Mouse (Mus musculus) left cerebral cortex, adult 2 months (tissue): ENCODE measurements at regions not wholly inside any gene's neighbourhood (a gene's known extent, or its start where the extent isn't known, plus 50 kb on each side); places are given as distances from the start of the nearest gene placed in this dataset.
"Not testable (repeated sequence)": the region's sequence is repeated elsewhere in the genome, so short reads cannot be mapped to it uniquely, and the experiment has no call there.

ENCODE experiments used
- DNase-seq, 2 experiments: peaks; one replicate each; pipeline ENCODE4 v3.0.0; 2021 to 2022; ENCODE audit warnings: low spot score in 2 of 2, mixed read lengths in 1 of 2; ENCODE audit errors: extremely low spot score in 1 of 2
- H3K27ac ChIP-seq: fragments of 200-600 bp; 2 replicates; pipeline ENCODE4 v1.8.1; 2022
- H3K4me3 ChIP-seq: fragments of 200-600 bp; 2 replicates; pipeline ENCODE4 v1.8.1; 2022
- CTCF ChIP-seq: fragments of 200-600 bp; IDR thresholded peaks from 2 replicates; pipeline ENCODE4 v1.8.1; 2022; ENCODE audit warnings: antibody characterized with exemption, mild to moderate bottlenecking, moderate library complexity
- intact Hi-C: fragments of 180-260 bp; cut with DNase I; formaldehyde crosslinking; loops from one replicate; pipeline ENCODE4 v1.15.1; 2025

DNA sequence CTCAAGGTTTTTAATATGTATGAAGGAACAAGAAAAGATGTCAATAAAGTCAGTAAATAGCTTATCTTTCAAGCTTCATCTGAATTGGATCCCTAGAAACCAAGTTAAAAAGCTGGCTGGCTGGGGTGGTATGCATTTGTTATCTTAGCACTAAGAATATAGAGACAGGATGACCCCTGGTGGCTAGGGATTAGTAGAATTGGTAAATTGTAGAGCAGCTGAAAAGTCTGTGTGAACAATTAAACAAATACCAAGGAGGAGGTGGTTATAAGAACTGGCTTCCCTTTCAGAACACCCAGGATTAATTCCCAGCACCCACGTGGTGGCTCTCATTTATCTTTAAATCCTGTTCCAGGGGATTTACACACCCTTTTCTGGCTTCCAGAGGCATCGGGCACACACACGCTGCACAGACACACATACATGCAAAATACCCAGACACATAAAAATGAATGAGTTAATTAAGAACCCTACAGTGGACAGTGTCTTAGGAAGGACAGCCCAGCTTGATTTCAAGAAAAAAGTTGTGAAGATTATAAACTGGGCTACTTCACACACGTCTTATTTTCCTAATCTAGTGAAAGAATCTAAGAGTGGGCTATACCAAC, 170.5 kb downstream of the Pdzph1 start:
- intact Hi-C loops = loop anchor here (1.0 to 5.0 kb wide), 2 partner anchors 232 to 1048 kb away; no protein-coding TSS in a partner anchor
- Histone ChIP-seq H3K27ac (no peak overlapping the region), H3K4me3 (no peak overlapping the region)
- DNase-seq = no peak
- peak; percentile 45 for TF ChIP-seq CTCF

DNA sequence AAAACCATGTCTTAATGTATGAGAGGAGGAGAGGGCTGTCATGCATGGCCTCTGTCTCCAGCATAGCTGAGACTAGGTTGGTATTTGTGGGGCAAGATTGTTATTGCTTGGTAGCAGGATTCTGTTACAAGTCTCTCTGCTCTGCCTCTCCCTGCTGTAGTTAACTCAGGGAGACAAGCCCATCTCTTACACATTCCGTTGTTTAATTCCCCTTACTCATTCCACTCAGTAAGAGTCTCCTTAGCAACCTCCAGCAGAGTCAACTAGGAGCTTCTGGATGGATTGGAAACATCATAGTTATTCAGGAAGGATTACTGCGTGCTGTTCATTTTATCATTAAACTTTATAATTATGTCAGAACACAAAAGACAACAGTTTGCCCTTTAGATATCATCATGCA, 171.8 kb downstream of the Pdzph1 start:
- Histone ChIP-seq H3K4me3 (no peak overlapping the region), H3K27ac (no peak overlapping the region)
- TF ChIP-seq CTCF = no peak
- no peak for DNase-seq
- intact Hi-C loops = no loop called here

DNA sequence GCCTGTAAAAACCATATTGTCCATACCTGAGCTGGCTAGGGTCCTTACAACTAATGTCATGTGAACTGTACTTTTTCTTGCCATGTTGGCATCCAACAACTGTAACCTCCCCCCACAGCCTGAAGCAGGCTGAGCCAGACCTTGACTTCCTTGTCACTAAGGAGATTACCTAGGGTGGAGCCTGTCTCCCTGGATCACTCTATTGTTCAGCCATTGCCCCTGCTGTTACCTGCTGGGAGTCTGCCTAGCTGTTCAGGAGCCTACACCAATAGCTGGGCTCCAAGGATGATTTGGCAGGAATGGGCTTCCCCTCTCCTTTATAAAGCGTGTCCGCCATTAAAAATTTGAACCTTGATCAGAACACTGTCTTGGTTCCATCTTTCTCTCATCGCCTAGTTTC, 215.7 kb downstream of the Pdzph1 start:
- intact Hi-C loops, DNase-seq, H3K27ac ChIP-seq, H3K4me3 ChIP-seq: not testable (repeated sequence)

DNA sequence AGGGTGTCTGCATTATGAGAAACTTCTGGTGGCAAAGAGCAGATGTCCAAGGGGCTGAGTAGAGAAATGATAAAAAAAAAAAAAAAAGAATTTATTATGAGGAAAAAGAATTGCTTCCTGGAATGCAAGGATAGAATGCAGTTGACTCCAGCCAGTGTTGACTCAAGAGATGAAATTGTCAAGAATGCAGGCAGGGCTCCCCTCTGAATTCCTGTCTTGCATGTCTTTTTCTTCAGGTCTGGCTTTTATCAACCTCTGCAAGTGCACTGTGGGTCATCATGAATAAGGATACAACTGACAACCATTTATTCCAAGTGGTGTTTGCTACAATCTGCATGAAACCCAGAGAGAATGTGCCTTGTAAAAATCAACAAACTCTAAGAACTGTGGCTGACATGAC, 217.6 kb downstream of the Pdzph1 start:
- intact Hi-C loops = no loop called here
- no peak for TF ChIP-seq CTCF
- no peak for DNase-seq
- H3K27ac ChIP-seq = no peak overlapping the region
- no peak overlapping the region for H3K4me3 ChIP-seq

DNA sequence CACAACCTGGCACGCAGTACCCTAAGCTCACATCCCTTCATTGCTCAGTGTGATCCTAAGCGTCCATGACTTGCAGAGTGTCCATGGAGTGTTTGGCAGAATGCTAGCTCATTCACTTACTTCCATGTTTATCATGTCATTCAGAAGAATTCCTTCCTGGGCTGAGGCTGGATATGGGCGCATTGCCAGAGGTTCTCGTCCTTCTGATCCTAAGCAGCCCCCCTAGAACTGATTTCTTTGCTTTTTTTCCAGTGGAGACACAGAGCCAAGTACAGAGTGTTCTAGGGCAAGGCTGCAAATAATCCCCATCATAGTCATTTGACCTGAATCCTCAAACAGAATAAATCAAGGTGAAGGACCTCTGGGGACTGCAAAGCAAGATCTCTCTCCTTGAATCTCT, 226.0 kb downstream of the Pdzph1 start:
- no peak for TF ChIP-seq CTCF
- Histone ChIP-seq H3K27ac (no peak overlapping the region), H3K4me3 (no peak overlapping the region)
- intact Hi-C loops = no loop called here
- DNase-seq = no peak

DNA sequence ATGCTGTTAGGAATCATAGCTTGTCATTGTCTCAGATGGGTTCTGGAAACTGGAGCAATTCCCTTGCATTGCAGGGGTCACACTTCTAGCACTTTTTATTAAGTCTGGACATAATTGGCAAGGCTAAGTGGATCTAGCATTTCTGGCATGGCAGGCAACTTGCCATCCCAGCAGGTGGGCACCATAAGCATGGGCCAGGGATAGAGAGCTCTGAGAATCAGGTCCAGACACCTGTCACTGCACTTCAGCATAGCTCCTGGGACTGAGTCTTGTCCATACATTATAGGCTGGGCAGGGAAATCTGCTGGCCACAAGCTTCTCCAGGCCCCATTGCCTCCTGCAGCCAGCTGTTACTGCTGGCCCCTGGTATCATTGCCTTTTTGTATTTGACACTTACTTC, 242.2 kb downstream of the Pdzph1 start:
- Histone ChIP-seq H3K27ac (no peak overlapping the region), H3K4me3 (no peak overlapping the region)
- DNase-seq = no peak
- intact Hi-C loops = no loop called here
- no peak for TF ChIP-seq CTCF

DNA sequence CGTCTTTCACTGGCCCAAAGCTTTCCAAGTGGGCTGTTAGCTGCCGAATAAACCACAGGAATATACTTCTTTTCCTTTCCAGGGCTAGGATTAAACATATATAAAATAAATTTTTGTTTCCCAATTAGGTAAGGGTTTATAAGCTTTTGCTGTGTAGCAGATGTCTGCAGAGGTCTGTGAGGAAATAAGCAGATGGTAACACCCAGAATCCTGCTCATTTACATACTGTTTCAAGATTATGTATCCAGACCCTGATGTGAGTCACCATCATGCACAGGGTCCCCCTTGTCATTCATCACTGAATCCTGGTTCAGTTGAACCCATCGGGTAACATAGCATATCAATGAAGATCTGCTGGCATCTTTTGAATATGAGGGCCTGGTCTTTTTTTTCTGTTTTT, 242.9 kb downstream of the Pdzph1 start:
- no peak overlapping the region for H3K27ac ChIP-seq
- TF ChIP-seq CTCF = no peak
- intact Hi-C loops = no loop called here
- no peak for DNase-seq
- H3K4me3 ChIP-seq = no peak overlapping the region

DNA sequence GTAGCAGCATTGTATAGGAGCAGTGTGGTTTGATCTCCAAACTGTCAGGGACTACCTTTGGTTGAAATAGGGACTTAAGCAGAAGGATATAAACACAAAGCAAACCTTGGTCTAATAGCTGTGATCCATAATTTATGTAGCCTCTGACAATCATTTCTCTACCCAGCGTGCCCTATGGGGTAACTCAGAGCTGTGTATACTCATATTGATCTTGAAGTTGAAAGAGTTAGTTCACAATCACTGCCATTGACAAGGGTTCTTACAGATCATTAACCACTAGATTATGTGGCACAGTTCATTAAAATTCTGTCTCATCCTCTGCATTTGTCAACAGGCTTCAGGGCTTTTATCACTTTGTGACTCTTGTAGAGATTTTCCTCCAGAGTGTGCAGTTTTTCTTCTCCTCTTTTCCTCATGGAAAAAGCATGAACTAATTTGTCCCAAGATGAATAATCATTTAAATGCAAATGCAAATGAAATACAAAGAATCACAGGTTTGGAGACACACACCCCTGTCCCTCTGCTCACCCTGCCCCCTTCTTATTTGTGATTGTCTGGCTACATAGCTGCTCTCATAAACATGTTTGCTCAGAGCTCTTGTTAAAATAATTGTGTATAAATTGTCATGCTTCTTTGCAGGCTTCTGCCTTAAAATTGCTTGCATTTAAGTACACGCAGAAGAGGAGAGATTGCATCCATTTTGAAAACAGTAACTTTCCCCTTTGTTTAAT, 280.3 kb downstream of the Pdzph1 start:
- no peak overlapping the region for H3K27ac ChIP-seq
- intact Hi-C loops = no loop called here

DNA sequence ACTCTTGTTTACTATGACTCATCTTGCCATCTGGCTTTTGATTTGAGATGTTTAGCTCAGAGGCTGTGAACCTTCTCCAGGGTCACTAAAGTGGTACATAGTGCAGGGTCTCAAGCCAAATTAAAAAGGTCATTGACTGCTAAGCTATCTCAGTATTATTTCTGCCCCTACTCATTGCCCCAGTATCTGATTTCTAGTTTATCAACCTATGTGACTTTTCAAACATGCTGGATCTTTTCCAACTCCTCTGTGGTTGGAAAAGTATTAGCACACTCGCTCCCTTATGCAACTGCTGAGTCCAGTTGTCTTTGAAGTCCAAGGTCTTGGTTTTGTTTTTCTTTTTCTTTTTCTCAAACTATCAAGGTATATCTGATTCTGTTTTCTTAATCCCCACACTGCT, 301.0 kb downstream of the Pdzph1 start:
- H3K4me3 ChIP-seq = no peak overlapping the region
- no peak for TF ChIP-seq CTCF
- no peak overlapping the region for H3K27ac ChIP-seq
- no peak for DNase-seq
- intact Hi-C loops = no loop called here

More for the DNA sequence above, 280.3 kb downstream of the Pdzph1 start:
- no peak overlapping the region for H3K4me3 ChIP-seq
- DNase-seq = no peak
- no peak for TF ChIP-seq CTCF

DNA sequence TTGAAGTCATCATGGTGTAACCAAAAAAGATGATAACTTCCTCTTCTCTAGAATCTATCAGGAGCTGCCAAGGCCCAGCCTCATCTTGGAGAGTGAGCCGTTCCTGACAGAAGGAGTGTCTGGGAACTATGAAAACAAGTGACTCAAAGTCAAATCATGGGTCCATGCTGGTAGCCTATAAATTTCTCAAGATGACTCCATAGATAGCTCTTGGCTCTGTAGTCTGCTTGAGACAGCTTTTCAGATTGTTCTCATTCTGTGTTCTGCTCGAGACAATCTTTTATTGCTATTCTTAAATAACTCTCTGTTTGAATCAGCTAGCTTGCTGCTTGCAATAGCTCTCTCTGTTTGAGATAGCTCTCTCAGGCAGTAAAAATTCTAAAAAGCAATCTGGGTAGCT, 318.9 kb downstream of the Pdzph1 start:
- DNase-seq = peak in 1 of 2 experiments; percentile 16
- intact Hi-C loops = no loop called here
- no peak for TF ChIP-seq CTCF
- 0 out of 2 replicates have a peak overlapping the region, but pooled peaks have one; percentile 24 for H3K27ac ChIP-seq
- H3K4me3 ChIP-seq = no peak overlapping the region

DNA sequence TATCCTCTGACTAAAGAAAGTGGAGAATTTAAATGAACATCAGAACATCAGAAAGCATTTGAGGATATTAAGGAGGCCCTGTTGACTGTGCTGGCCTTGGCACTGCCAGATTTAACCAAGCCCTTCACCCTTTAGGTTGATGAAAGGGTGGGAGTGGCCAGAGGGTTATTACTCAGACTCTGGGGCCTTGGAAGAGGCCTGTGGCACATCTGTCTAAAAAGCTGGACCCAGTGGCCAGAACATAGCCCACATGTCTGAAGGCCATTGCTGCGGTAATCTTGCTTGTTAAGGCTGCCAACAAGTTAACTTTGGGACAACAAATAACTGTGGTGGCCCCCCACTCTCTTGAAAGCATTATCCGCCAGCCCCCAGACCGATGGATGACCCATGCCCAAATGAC, 323.1 kb downstream of the Pdzph1 start:
- Histone ChIP-seq H3K27ac (no peak overlapping the region), H3K4me3 (no peak overlapping the region)
- DNase-seq = no peak
- no peak for TF ChIP-seq CTCF
- intact Hi-C loops = no loop called here

DNA sequence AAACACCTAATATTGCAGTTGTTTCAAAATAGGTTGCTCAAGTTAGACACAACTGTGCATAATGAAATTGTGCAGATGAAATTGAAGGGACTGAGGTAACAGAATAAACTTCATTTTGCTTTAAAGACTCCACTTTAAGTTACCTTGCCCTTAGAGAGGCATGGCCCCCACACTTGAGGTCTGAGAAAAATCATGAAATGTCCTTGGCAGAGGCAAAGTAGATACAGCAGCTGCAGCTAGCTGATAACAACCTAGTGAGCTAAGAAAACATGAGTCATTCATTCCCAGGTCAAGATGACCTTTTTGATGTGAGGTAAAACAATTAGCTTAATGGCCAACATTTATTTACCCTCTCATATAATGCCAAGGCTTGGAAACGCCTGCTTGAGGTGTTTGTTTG, 347.4 kb downstream of the Pdzph1 start:
- no peak for TF ChIP-seq CTCF
- intact Hi-C loops = no loop called here
- Histone ChIP-seq H3K27ac (no peak overlapping the region), H3K4me3 (no peak overlapping the region)
- DNase-seq = no peak

DNA sequence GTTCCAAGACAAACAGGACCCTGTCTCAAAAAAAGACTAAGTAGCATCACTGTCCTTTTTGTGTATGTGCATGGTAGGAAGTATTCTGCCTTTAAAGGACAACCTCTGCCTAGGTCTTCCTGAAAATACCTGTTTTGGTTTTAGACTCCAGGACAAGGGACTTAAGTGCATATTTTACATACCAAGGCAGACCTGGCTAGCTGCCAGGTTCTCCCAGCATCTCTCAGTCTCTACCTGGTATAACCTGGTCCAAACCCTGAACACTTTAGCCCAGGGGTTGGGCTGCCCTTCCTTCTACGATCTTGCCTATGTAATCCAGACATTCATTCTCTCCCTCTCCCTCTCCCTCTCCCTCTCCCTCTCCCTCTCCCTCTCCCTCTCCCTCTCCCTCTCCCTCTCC, 348.9 kb downstream of the Pdzph1 start:
- no peak for TF ChIP-seq CTCF
- Histone ChIP-seq H3K27ac (no peak overlapping the region), H3K4me3 (no peak overlapping the region)
- intact Hi-C loops = no loop called here
- no peak for DNase-seq
